Mouse (Mus musculus) bone marrow, adult 2 months (tissue): ENCODE measurements around the gene Vwa1. TPM values are rescaled to one million over a fixed set of nuclear protein-coding genes. Genes with fewer than 3 reads are reported as not detected.
"Not testable (repeated sequence)": the region's sequence is repeated elsewhere in the genome, so short reads cannot be mapped to it uniquely, and the experiment has no call there.

Experiments
- H3K27ac ChIP-seq: fragments of 200-500 bp; 2 replicates; pipeline ENCODE4 v1.5.1; 2012; ENCODE audit warnings: low read depth, mild to moderate bottlenecking, control low read depth, inconsistent platforms, low read length; ENCODE audit not compliant: control insufficient read depth, poor library complexity, insufficient read depth
- H3K4me1 ChIP-seq: fragments of 200-500 bp; 2 replicates; pipeline ENCODE4 v1.6.1; 2011; ENCODE audit warnings: low read length; ENCODE audit not compliant: control insufficient read depth, insufficient read depth
- H3K4me3 ChIP-seq: fragments of 200-500 bp; replicated peaks from 2 replicates; pipeline ENCODE3; 2011; ENCODE audit warnings: mild to moderate bottlenecking, low read depth, low read length, control low read depth; ENCODE audit not compliant: control insufficient read depth
- CTCF ChIP-seq: fragments of 200-500 bp; IDR thresholded peaks from 2 replicates; pipeline ENCODE4 v1.5.1; 2011; ENCODE audit warnings: low read length, control low read depth; ENCODE audit not compliant: control insufficient read depth, insufficient read depth
- POLR2A ChIP-seq: fragments of 200-500 bp; IDR thresholded peaks from 2 replicates; pipeline ENCODE4 v1.6.1; 2011; ENCODE audit warnings: low read depth, mild to moderate bottlenecking, control low read depth, low read length, borderline replicate concordance; ENCODE audit not compliant: control insufficient read depth
- WGBS: fragments of 180-500 bp; shearing (Covaris S2); methylation state at CpG from one replicate; pipeline ENCODE4 v1.1.7; 2018; 5-methylcytosine and 5-hydroxymethylcytosine counted together
- polyA plus RNA-seq: library from polyadenylated mRNA; stranded (reverse); fragments of >200 nt; gene quantifications from 2 replicates; pipeline ENCODE4 v1.2.4, GENCODE M21; 2011; ENCODE audit warnings: low replicate concordance; ENCODE audit not compliant: missing spikeins, insufficient read depth, insufficient read length

The Vwa1 gene
- polyA plus RNA-seq, 1 experiment: 0.97 TPM

GRCm38 (mm10) chr4:155745136-155745535 lies 29.4 kb downstream of the Vwa1 start:
- Histone ChIP-seq H3K4me1 (no peaks in the 10 kb centered on the region), H3K27ac (no peak overlapping the region), H3K4me3 (no peak overlapping the region)
- no peak for TF ChIP-seq POLR2A
- no peak for TF ChIP-seq CTCF
- 88% methylated on average over 5 of the region's 5 CpGs for WGBS

- TF ChIP-seq POLR2A: no peak
- WGBS: 87% methylated on average over 8 of the region's 8 CpGs
These were observed 30.0 kb downstream of the Vwa1 start for GRCm38 (mm10) chr4:155744474-155744873.

GRCm38 (mm10) chr4:155742684-155743083 lies 31.8 kb downstream of the Vwa1 start:
- H3K27ac ChIP-seq: no peak overlapping the region
- 83% methylated on average over 5 of the region's 5 CpGs for WGBS
- TF ChIP-seq CTCF (no peak), POLR2A (no peak)
- no peak overlapping the region for H3K4me3 ChIP-seq
- no peaks in the 10 kb centered on the region for H3K4me1 ChIP-seq

More at GRCm38 (mm10) chr4:155744474-155744873, 30.0 kb downstream of the Vwa1 start:
- Histone ChIP-seq H3K27ac (no peak overlapping the region), H3K4me3 (no peak overlapping the region), H3K4me1 (no peaks in the 10 kb centered on the region)

GRCm38 (mm10) chr4:155740681-155741080 lies 33.8 kb downstream of the Vwa1 start:
- not testable (repeated sequence) for H3K4me1 ChIP-seq

GRCm38 (mm10) chr4:155739741-155740636 lies 34.5 kb downstream of the Vwa1 start:
- H3K4me1 ChIP-seq: peaks cover 4% of the 10 kb centered on the region; the same call in 1 of the 2 replicates
- 90% methylated on average over 37 of the region's 37 CpGs for WGBS
- H3K27ac ChIP-seq: no peak overlapping the region
- TF ChIP-seq POLR2A: no peak
- no peak for TF ChIP-seq CTCF
- H3K4me3 ChIP-seq: no peak overlapping the region

More at GRCm38 (mm10) chr4:155740681-155741080, 33.8 kb downstream of the Vwa1 start:
- H3K27ac ChIP-seq, H3K4me3 ChIP-seq: not testable (repeated sequence)
- WGBS: 88% methylated on average over 10 of the region's 10 CpGs

GRCm38 (mm10) chr4:155739152-155739551 lies 35.3 kb downstream of the Vwa1 start:
- Histone ChIP-seq H3K4me1 (peaks cover 4% of the 10 kb centered on the region; the same call in 1 of the 2 replicates), H3K4me3 (no peak overlapping the region), H3K27ac (no peak overlapping the region)
- WGBS: 87% methylated on average over 6 of the region's 6 CpGs
- TF ChIP-seq POLR2A: no peak
- no peak for TF ChIP-seq CTCF

DNA sequence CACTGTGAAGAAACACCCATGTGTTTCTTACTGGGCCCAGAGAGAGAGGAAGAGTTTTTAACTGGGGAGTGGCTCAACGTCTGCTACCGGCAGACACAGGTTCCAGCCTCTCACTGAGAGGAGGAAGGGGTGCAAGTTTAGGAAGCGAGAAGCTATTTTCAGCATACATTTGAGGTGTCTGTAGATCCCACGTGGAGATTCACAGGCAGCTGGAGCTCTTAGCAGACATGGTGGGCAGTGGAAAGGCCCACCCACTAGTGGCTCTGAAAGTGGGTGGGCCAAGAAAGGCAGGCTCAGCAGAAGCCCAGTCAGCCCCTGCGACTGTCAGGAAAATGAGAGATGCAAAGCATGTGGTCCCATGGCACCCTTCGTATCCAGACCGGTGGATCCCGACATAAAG lies 36.2 kb downstream of the Vwa1 start:
- no peak for TF ChIP-seq POLR2A
- TF ChIP-seq CTCF: no peak
- 61% methylated on average over 8 of the region's 8 CpGs for WGBS
- Histone ChIP-seq H3K4me3 (no peak overlapping the region), H3K4me1 (peaks cover 4% of the 10 kb centered on the region; the same call in 1 of the 2 replicates), H3K27ac (no peak overlapping the region)

DNA sequence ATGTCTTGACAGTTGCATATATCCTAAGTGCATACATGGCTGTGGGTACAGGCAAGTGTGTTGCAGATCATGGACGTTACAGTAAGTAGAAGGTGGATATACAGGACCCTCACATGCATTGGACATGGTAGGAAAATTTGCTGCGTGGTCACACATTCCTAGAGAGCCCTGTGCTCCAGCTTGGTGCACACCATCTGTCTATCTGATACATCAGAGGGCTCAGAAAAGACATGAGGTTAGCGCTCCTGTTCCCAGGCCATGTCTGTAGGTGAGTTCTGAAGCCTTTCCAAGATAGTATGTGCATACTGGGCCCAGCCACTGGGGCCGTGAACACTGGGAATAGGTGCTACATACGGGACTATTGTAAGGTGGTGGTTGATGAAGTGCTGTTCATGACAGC lies 38.1 kb downstream of the Vwa1 start:
- 90% methylated on average over 5 of the region's 5 CpGs for WGBS

DNA sequence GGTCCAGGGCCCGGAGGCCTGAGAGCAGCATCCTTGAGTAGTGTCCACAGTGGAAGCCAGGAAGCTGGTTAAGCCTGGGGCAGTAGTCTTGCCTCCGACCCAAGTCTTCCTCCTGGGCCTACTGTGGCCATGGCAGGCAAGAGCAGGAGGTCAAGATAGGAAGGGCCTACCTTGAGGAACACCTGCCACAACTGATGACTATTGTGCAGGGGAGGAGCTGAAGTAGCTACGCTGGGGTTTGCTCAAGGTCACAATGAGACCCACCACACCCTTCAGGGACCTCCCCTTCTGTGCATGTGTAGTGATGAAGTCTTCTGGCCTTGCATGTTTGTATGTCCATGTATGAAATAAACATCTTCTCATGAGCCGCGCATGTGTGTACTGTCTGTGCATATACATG lies 38.7 kb downstream of the Vwa1 start:
- Histone ChIP-seq H3K4me1 (peaks cover 4% of the 10 kb centered on the region; the same call in 1 of the 2 replicates), H3K4me3 (peak overlapping the region; percentile 27), H3K27ac (no peak overlapping the region)
- whole genome bisulfite sequencing: 64% methylated on average over 5 of the region's 5 CpGs
- TF ChIP-seq CTCF (no peak), POLR2A (no peak)

More for the DNA sequence above, 38.1 kb downstream of the Vwa1 start:
- no peak for TF ChIP-seq POLR2A
- no peak for TF ChIP-seq CTCF
- no peak overlapping the region for H3K4me3 ChIP-seq
- H3K27ac ChIP-seq: no peak overlapping the region
- H3K4me1 ChIP-seq: peaks cover 4% of the 10 kb centered on the region; the same call in 1 of the 2 replicates
